Mouse (Mus musculus): ENCODE measurements around the gene Uchl3. TPM values are rescaled to one million over a fixed set of nuclear protein-coding genes. Genes with fewer than 3 reads are reported as not detected.

The Uchl3 gene
- polyA plus RNA-seq, 1 experiment from 2014 or later, result 76.9 TPM

Other genes with a start within 250 kb of the Uchl3 start
- gene Tbc1d4, start 44.8 kb upstream of the Uchl3 start, polyA plus RNA-seq (2015; fragmentation: Nextera tagmentation; extraction: Ambion mirVana), result 25.5 and 26.2 TPM in 2 replicates
- gene Commd6, start 13.3 kb upstream of the Uchl3 start, polyA plus RNA-seq (2015; fragmentation: Nextera tagmentation; extraction: Ambion mirVana), result 65.4 and 71.8 TPM in 2 replicates
- 3.0 and 4.3 TPM in 2 replicates for gene Gm9922, start 75.8 kb downstream of the Uchl3 start, polyA plus RNA-seq (2015; fragmentation: Nextera tagmentation; extraction: Ambion mirVana)
- 230 and 261 TPM in 2 replicates for gene Lmo7, start 76.0 kb downstream of the Uchl3 start, polyA plus RNA-seq (2015; fragmentation: Nextera tagmentation; extraction: Ambion mirVana)

Data from heart, embryonic 15.5 days (tissue).